ENCODE assay signal across 8 mouse cellular contexts in the genomic region with DNA sequence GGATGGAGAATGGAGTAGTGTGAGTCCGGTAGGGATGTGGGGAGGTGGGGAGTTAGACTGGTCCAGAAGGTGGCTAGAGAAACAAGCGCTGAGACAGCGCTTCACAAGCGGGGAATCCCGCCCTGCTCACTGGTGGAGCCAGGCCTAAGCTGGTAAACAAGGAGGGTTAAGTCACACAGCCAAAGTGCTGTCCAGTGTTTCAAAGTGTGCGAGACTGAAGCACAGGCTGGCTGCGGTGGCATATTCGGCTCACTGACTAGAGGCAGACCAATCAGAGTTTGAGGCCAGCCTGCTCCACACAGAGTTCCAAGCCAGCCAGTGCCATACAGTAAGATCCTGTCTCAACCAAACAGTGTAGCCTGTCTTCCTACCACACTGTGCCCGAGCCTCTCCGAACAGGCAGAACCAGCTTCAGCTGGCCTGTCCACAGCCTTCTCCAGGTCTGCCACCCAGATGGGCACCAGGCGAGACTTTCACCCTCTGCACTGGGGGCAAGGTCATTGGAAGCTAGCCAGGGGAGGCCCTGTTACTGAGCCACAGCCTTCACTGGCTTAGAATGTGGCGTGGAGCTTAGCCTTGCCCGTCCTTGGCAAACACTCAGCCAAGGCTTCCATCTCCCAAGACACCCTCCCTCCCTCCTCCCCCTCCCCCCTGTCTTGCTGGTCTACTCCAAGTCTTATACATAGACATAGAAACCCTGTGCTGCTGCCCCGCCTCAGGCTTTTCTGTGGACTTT.
A peak's percentile ranks its signal among the peaks of the same experiment; 100 is the strongest.
DNase-seq lines count a peak whose midpoint lies in the region; ATAC-seq and TF ChIP-seq lines count a peak whose summit lies in the region.

No protein-coding gene starts in this region.

- H3K4me1 ChIP-seq in hindbrain, embryonic 13.5 days (replicated peaks): peaks cover 41% of the 10 kb centered on the region
- 0 out of 2 replicates have a peak, but pooled peaks cover 3% of the 10 kb centered on the region for H3K4me1 ChIP-seq in hindbrain, embryonic 11.5 days (replicated peaks; ENCODE audit: control insufficient read depth, insufficient read depth, low read length)
- H3K4me1 ChIP-seq in stomach, postnatal 0 days (replicated peaks; ENCODE audit: control insufficient read depth, insufficient read depth): peaks cover 16% of the 10 kb centered on the region

- DNase-seq in hindbrain, embryonic 11.5 days (ENCODE audit: low spot score): no peak
- peak; percentile 57 for DNase-seq in NIH3T3 (ENCODE audit: low read depth)
- DNase-seq in gastrocnemius, adult 18-20 months (ENCODE audit: low spot score): peak; percentile 80
- peak; percentile 98 for DNase-seq in kidney, adult 11 months
- peak; percentile 74 for DNase-seq in stomach, postnatal 0 days (ENCODE audit: low spot score)
- DNase-seq in right cerebral cortex, adult 18-20 months: no peak
- no peak for DNase-seq in layer of hippocampus, postnatal 25 days (ENCODE audit: extremely low spot score in 1 of 2, low spot score in 1 of 2)

- 85% methylated on average over 14 of the region's 14 CpGs for WGBS in hindbrain, embryonic 13.5 days
- 83% methylated on average over 14 of the region's 14 CpGs for WGBS in hindbrain, embryonic 11.5 days
- 44% methylated on average over 14 of the region's 14 CpGs for WGBS in stomach, postnatal 0 days

- no peaks in the 10 kb centered on the region for H3K36me3 ChIP-seq in hindbrain, embryonic 13.5 days
- no peaks in the 10 kb centered on the region for H3K36me3 ChIP-seq in hindbrain, embryonic 11.5 days (ENCODE audit: control insufficient read depth, insufficient read depth, low read length)
- no peaks in the 10 kb centered on the region for H3K36me3 ChIP-seq in stomach, postnatal 0 days (ENCODE audit: control insufficient read depth, insufficient read depth, low read length)

- no peaks in the 10 kb centered on the region for H3K27me3 ChIP-seq in hindbrain, embryonic 13.5 days
- no peaks in the 10 kb centered on the region for H3K27me3 ChIP-seq in hindbrain, embryonic 11.5 days (ENCODE audit: control insufficient read depth, insufficient read depth, low read length)
- no peaks in the 10 kb centered on the region for H3K27me3 ChIP-seq in stomach, postnatal 0 days (ENCODE audit: control insufficient read depth, insufficient read depth, low read length)

- TF ChIP-seq EP300 in stomach, postnatal 0 days (optimal IDR thresholded peaks at IDR 0.05): no peak

- no peak for TF ChIP-seq CTCF in stomach, postnatal 0 days (IDR thresholded peaks at IDR 0.05; ENCODE audit: low read depth)

- H3K4me3 ChIP-seq in hindbrain, embryonic 13.5 days: no peak overlapping the region
- H3K4me3 ChIP-seq in hindbrain, embryonic 11.5 days (ENCODE audit: low read depth, low read length): no peak overlapping the region
- H3K4me3 ChIP-seq in stomach, postnatal 0 days (ENCODE audit: low read depth, low read length): no peak overlapping the region

- ATAC-seq in hindbrain, embryonic 13.5 days (ENCODE audit: low FRiP score): no peak
- no peak for ATAC-seq in hindbrain, embryonic 11.5 days (ENCODE audit: low FRiP score)
- peak; percentile 15 for ATAC-seq in stomach, postnatal 0 days (ENCODE audit: low FRiP score, low TSS enrichment)

- no peaks in the 10 kb centered on the region for H3K9me3 ChIP-seq in hindbrain, embryonic 13.5 days
- no peaks in the 10 kb centered on the region for H3K9me3 ChIP-seq in hindbrain, embryonic 11.5 days (ENCODE audit: control insufficient read depth, low read length)
- no peaks in the 10 kb centered on the region for H3K9me3 ChIP-seq in stomach, postnatal 0 days (ENCODE audit: control insufficient read depth, low read length)

- H3K27ac ChIP-seq in hindbrain, embryonic 13.5 days: peak overlapping the region; percentile 31; the same call in 1 of the 2 replicates
- H3K27ac ChIP-seq in hindbrain, embryonic 11.5 days (ENCODE audit: low read depth, low read length): no peak overlapping the region
- H3K27ac ChIP-seq in stomach, postnatal 0 days (replicated peaks): peak overlapping the region; percentile 79

- H3K4me2 ChIP-seq in hindbrain, embryonic 13.5 days: no peak overlapping the region
- no peak overlapping the region for H3K4me2 ChIP-seq in hindbrain, embryonic 11.5 days (replicated peaks; ENCODE audit: low read depth, low read length)
- H3K4me2 ChIP-seq in stomach, postnatal 0 days (replicated peaks; ENCODE audit: low read depth): no peak overlapping the region

- no peak overlapping the region for H3K9ac ChIP-seq in hindbrain, embryonic 13.5 days
- H3K9ac ChIP-seq in hindbrain, embryonic 11.5 days (ENCODE audit: low read depth, low read length): no peak overlapping the region
- H3K9ac ChIP-seq in stomach, postnatal 0 days (ENCODE audit: low read length): peak overlapping the region; percentile 27; the same call in 1 of the 2 replicates

Comparison
In these comparisons a context has a peak if more than half of its experiments do, and no peak if none do; other contexts are left out.
1. DNase-seq: peak in NIH3T3 (single experiment), gastrocnemius, adult 18-20 months (single experiment), kidney, adult 11 months (single experiment) and stomach, postnatal 0 days (single experiment); none in hindbrain, embryonic 11.5 days (single experiment), right cerebral cortex, adult 18-20 months (single experiment) and layer of hippocampus, postnatal 25 days (0 of 2).